Mouse (Mus musculus): ENCODE measurements at regions not wholly inside any gene's neighbourhood (a gene's known extent, or its start where the extent isn't known, plus 50 kb on each side); places are given as distances from the start of the nearest gene placed in this dataset.

GRCm38 (mm10) chr10:8020916-8021705 is 65.1 kb upstream of the Tab2 start:
- TF ChIP-seq ZNF384 (IDR thresholded peaks at IDR 0.05; ENCODE audit: low read depth, low read length) = no peak
- TF ChIP-seq MAFK (IDR thresholded peaks at IDR 0.05; ENCODE audit: insufficient read depth, low read depth, low read length) = no peak
- TF ChIP-seq HCFC1 (IDR thresholded peaks at IDR 0.05; ENCODE audit: borderline replicate concordance, insufficient read depth, low read length) = no peak

All from ES-E14 (cell line).